Mouse (Mus musculus) limb, embryonic 14.5 days (tissue): ENCODE measurements at regions not wholly inside any gene's neighbourhood (a gene's known extent, or its start where the extent isn't known, plus 50 kb on each side); places are given as distances from the start of the nearest gene placed in this dataset.

ENCODE experiments used
- ATAC-seq: fragments of 200-750 bp; cut with Nextera tagmentation; 2 replicates; pipeline ENCODE4 v1.8.0; 2017; ENCODE audit warnings: low read depth, moderate number of reproducible peaks, moderate TSS enrichment; ENCODE audit not compliant: low FRiP score
- DNase-seq: peaks from one replicate; pipeline ENCODE4 v3.0.0-alpha.2; 2015; ENCODE audit warnings: low spot score
- H3K27ac ChIP-seq: fragments of 300-500 bp; sonication (generic); replicated peaks from 2 replicates; pipeline ENCODE4 v1.5.1; 2014; ENCODE audit warnings: low read depth, mild to moderate bottlenecking, low read length, moderate library complexity, mixed read lengths
- H3K27me3 ChIP-seq: fragments of 300-500 bp; sonication (generic); 2 replicates; pipeline ENCODE4 v1.6.1; 2014; ENCODE audit warnings: low read length, mixed read lengths; ENCODE audit not compliant: control insufficient read depth, insufficient read depth
- H3K36me3 ChIP-seq: fragments of 300-500 bp; sonication (generic); 2 replicates; pipeline ENCODE4 v1.6.1; 2014; ENCODE audit warnings: mild to moderate bottlenecking, low read length, moderate library complexity, mixed read lengths; ENCODE audit not compliant: control insufficient read depth, insufficient read depth
- H3K4me1 ChIP-seq: fragments of 300-500 bp; sonication (generic); 2 replicates; pipeline ENCODE4 v1.6.1; 2014; ENCODE audit warnings: antibody characterized with exemption, low read length, mixed read lengths; ENCODE audit not compliant: control insufficient read depth, insufficient read depth
- H3K4me2 ChIP-seq: fragments of 300-500 bp; sonication (generic); replicated peaks from 2 replicates; pipeline ENCODE4 v1.6.1; 2014; ENCODE audit warnings: low read depth, mild to moderate bottlenecking, low read length, moderate library complexity; ENCODE audit not compliant: severe bottlenecking
- H3K4me3 ChIP-seq: fragments of 300-500 bp; sonication (generic); replicated peaks from 2 replicates; pipeline ENCODE4 v1.5.1; 2014; ENCODE audit warnings: low read length
- H3K9ac ChIP-seq: fragments of 300-500 bp; sonication (generic); 2 replicates; pipeline ENCODE4 v1.6.1; 2014; ENCODE audit warnings: mild to moderate bottlenecking, low read depth, low read length, moderate library complexity; ENCODE audit not compliant: severe bottlenecking
- H3K9me3 ChIP-seq: fragments of 300-500 bp; sonication (generic); 2 replicates; pipeline ENCODE4 v1.6.1; 2016; ENCODE audit warnings: low read length; ENCODE audit not compliant: control insufficient read depth
- POLR2A ChIP-seq: fragments of 200-500 bp; IDR thresholded peaks from 2 replicates; pipeline ENCODE4 v1.8.0; 2012; ENCODE audit warnings: inconsistent platforms, mild to moderate bottlenecking, moderate library complexity, borderline replicate concordance; ENCODE audit not compliant: insufficient read depth, insufficient read length; ENCODE audit errors: extremely low read depth
- WGBS: fragments of 180-500 bp; shearing (Covaris S2); extraction: QIAGEN DNeasy Blood & Tissue Kit; methylation state at CpG from one replicate; pipeline ENCODE4 v1.1.7; 2014; 5-methylcytosine and 5-hydroxymethylcytosine counted together

GRCm38 (mm10) chr4:7153835-7154234 lies 1085.0 kb downstream of the Car8 start:
- no peak for ATAC-seq
- H3K27ac ChIP-seq = no peak overlapping the region
- H3K4me1 ChIP-seq = no peaks in the 10 kb centered on the region
- H3K9ac ChIP-seq = no peak overlapping the region
- no peak for DNase-seq
- H3K36me3 ChIP-seq = no peaks in the 10 kb centered on the region
- TF ChIP-seq POLR2A = no peak
- H3K9me3 ChIP-seq = no peaks in the 10 kb centered on the region
- 4% methylated on average over 1 of the region's 1 CpGs for WGBS
- H3K4me3 ChIP-seq = no peak overlapping the region
- H3K4me2 ChIP-seq = no peak overlapping the region
- no peaks in the 10 kb centered on the region for H3K27me3 ChIP-seq

- H3K27ac ChIP-seq = no peak overlapping the region
- H3K4me3 ChIP-seq = no peak overlapping the region
- DNase-seq = no peak
- no peak overlapping the region for H3K9ac ChIP-seq
- no peaks in the 10 kb centered on the region for H3K9me3 ChIP-seq
- no peak overlapping the region for H3K4me2 ChIP-seq
- TF ChIP-seq POLR2A = no peak
- WGBS = 69% methylated on average over 2 of the region's 2 CpGs
- no peaks in the 10 kb centered on the region for H3K36me3 ChIP-seq
- no peaks in the 10 kb centered on the region for H3K27me3 ChIP-seq
- ATAC-seq = no peak
- H3K4me1 ChIP-seq = no peaks in the 10 kb centered on the region
Measured at GRCm38 (mm10) chr4:7145756-7146155, 1093.1 kb downstream of the Car8 start.

GRCm38 (mm10) chr4:7144215-7144614 lies 1094.6 kb downstream of the Car8 start:
- ATAC-seq = no peak

GRCm38 (mm10) chr4:7143676-7144075 lies 1095.2 kb downstream of the Car8 start:
- Histone ChIP-seq H3K4me3 (no peak overlapping the region), H3K4me2 (no peak overlapping the region), H3K4me1 (no peaks in the 10 kb centered on the region), H3K27me3 (no peaks in the 10 kb centered on the region), H3K36me3 (no peaks in the 10 kb centered on the region), H3K27ac (no peak overlapping the region), H3K9ac (no peak overlapping the region), H3K9me3 (no peaks in the 10 kb centered on the region)
- no peak for DNase-seq
- WGBS = 83% methylated on average over 2 of the region's 2 CpGs
- ATAC-seq = no peak
- TF ChIP-seq POLR2A = no peak

More at GRCm38 (mm10) chr4:7144215-7144614, 1094.6 kb downstream of the Car8 start:
- Histone ChIP-seq H3K36me3 (no peaks in the 10 kb centered on the region), H3K4me2 (no peak overlapping the region), H3K9me3 (no peaks in the 10 kb centered on the region), H3K4me1 (no peaks in the 10 kb centered on the region), H3K4me3 (no peak overlapping the region), H3K9ac (no peak overlapping the region), H3K27me3 (no peaks in the 10 kb centered on the region), H3K27ac (no peak overlapping the region)
- TF ChIP-seq POLR2A = no peak
- no peak for DNase-seq

GRCm38 (mm10) chr4:7142781-7143180 lies 1096.1 kb downstream of the Car8 start:
- Histone ChIP-seq H3K9me3 (no peaks in the 10 kb centered on the region), H3K27ac (no peak overlapping the region), H3K4me3 (no peak overlapping the region), H3K36me3 (no peaks in the 10 kb centered on the region), H3K4me1 (no peaks in the 10 kb centered on the region), H3K9ac (no peak overlapping the region), H3K4me2 (no peak overlapping the region), H3K27me3 (no peaks in the 10 kb centered on the region)
- no peak for ATAC-seq
- 81% methylated on average over 6 of the region's 6 CpGs for WGBS
- DNase-seq = no peak
- TF ChIP-seq POLR2A = no peak

- H3K4me2 ChIP-seq = no peak overlapping the region
- 74% methylated on average over 4 of the region's 4 CpGs for WGBS
- no peaks in the 10 kb centered on the region for H3K4me1 ChIP-seq
- TF ChIP-seq POLR2A = no peak
- DNase-seq (no peak), ATAC-seq (no peak)
- no peaks in the 10 kb centered on the region for H3K9me3 ChIP-seq
- H3K27ac ChIP-seq = no peak overlapping the region
- H3K9ac ChIP-seq = no peak overlapping the region
- no peaks in the 10 kb centered on the region for H3K27me3 ChIP-seq
- H3K4me3 ChIP-seq = no peak overlapping the region
- no peaks in the 10 kb centered on the region for H3K36me3 ChIP-seq
Measured at GRCm38 (mm10) chr4:7112159-7112558, 1126.7 kb downstream of the Car8 start.
